Mouse (Mus musculus): ENCODE data around the gene Eif4g1. TPM values are rescaled to one million over a fixed set of nuclear protein-coding genes. Genes with fewer than 3 reads are reported as not detected.
A peak's percentile ranks its signal among the peaks of the same experiment; 100 is the strongest.
"Not testable (repeated sequence)": the region's sequence is repeated elsewhere in the genome, so short reads cannot be mapped to it uniquely, and the experiment has no call there.

The Eif4g1 gene
- total RNA-seq (2014; fragmentation: Nextera tagmentation) = 287 and 336 TPM in 2 replicates
- total RNA-seq (2017) = 332 and 405 TPM in 2 replicates

GRCm38 (mm10) chr16:20668013-20668412, at the start of gene Eif4g1:
Gene Eif4g1, plus strand, starts transcription at chr16:20668313.
- not testable (repeated sequence) for ATAC-seq (replicated peaks; ENCODE audit: low FRiP score, low TSS enrichment, poor library complexity, severe bottlenecking)

GRCm38 (mm10) chr16:20619541-20620398, 48.3 kb upstream of the Eif4g1 start:
- ATAC-seq (replicated peaks; ENCODE audit: low FRiP score, low TSS enrichment, poor library complexity, severe bottlenecking) = peak; percentile 68

GRCm38 (mm10) chr16:20620399-20620735, 47.7 kb upstream of the Eif4g1 start:
- no peak for ATAC-seq (replicated peaks; ENCODE audit: low FRiP score, low TSS enrichment, poor library complexity, severe bottlenecking)

GRCm38 (mm10) chr16:20620751-20621190, 47.3 kb upstream of the Eif4g1 start:
- no peak for ATAC-seq (replicated peaks; ENCODE audit: low FRiP score, low TSS enrichment, poor library complexity, severe bottlenecking)

GRCm38 (mm10) chr16:20621191-20621990, 46.7 kb upstream of the Eif4g1 start, which contains the start of gene Camk2n2:
Gene Camk2n2, minus strand, starts transcription at chr16:20621287.
- ATAC-seq (replicated peaks; ENCODE audit: low FRiP score, low TSS enrichment, poor library complexity, severe bottlenecking) = 0 out of 2 replicates have a peak, but pooled peaks have one; percentile 15

GRCm38 (mm10) chr16:20621991-20622685, 46.0 kb upstream of the Eif4g1 start:
- ATAC-seq (replicated peaks; ENCODE audit: low FRiP score, low TSS enrichment, poor library complexity, severe bottlenecking) = 0 out of 2 replicates have a peak, but pooled peaks have one; percentile 3

- ATAC-seq (replicated peaks; ENCODE audit: low FRiP score, low TSS enrichment, poor library complexity, severe bottlenecking) = no peak
Measured at GRCm38 (mm10) chr16:20623211-20623610, 44.9 kb upstream of the Eif4g1 start.

GRCm38 (mm10) chr16:20628871-20629391, 39.2 kb upstream of the Eif4g1 start:
- ATAC-seq (replicated peaks; ENCODE audit: low FRiP score, low TSS enrichment, poor library complexity, severe bottlenecking) = no peak

- no peak for ATAC-seq (replicated peaks; ENCODE audit: low FRiP score, low TSS enrichment, poor library complexity, severe bottlenecking)
Measured at GRCm38 (mm10) chr16:20629731-20630634, 38.1 kb upstream of the Eif4g1 start, which contains the start of gene Ece2. Gene Ece2, plus strand, starts transcription at chr16:20629828.

GRCm38 (mm10) chr16:20637410-20637809, 30.7 kb upstream of the Eif4g1 start:
- ATAC-seq (replicated peaks; ENCODE audit: low FRiP score, low TSS enrichment, poor library complexity, severe bottlenecking) = no peak

- ATAC-seq (replicated peaks; ENCODE audit: low FRiP score, low TSS enrichment, poor library complexity, severe bottlenecking) = no peak
Measured at GRCm38 (mm10) chr16:20638367-20638766, 29.7 kb upstream of the Eif4g1 start.

- peak; percentile 70; the same call in 1 of the 2 replicates for ATAC-seq (replicated peaks; ENCODE audit: low FRiP score, low TSS enrichment, poor library complexity, severe bottlenecking)
Measured at GRCm38 (mm10) chr16:20642161-20642560, 26.0 kb upstream of the Eif4g1 start.

- no peak for ATAC-seq (replicated peaks; ENCODE audit: low FRiP score, low TSS enrichment, poor library complexity, severe bottlenecking)
Measured at GRCm38 (mm10) chr16:20643911-20644310, 24.2 kb upstream of the Eif4g1 start.

- ATAC-seq (replicated peaks; ENCODE audit: low FRiP score, low TSS enrichment, poor library complexity, severe bottlenecking) = peak; percentile 98
Measured at GRCm38 (mm10) chr16:20651076-20651946, 16.8 kb upstream of the Eif4g1 start, which contains the start of gene Psmd2. Gene Psmd2, plus strand, starts transcription at chr16:20651652.

GRCm38 (mm10) chr16:20651947-20652310, 16.2 kb upstream of the Eif4g1 start:
- no peak for ATAC-seq (replicated peaks; ENCODE audit: low FRiP score, low TSS enrichment, poor library complexity, severe bottlenecking)

GRCm38 (mm10) chr16:20653315-20653714, 14.8 kb upstream of the Eif4g1 start:
- no peak for ATAC-seq (replicated peaks; ENCODE audit: low FRiP score, low TSS enrichment, poor library complexity, severe bottlenecking)

- ATAC-seq (replicated peaks; ENCODE audit: low FRiP score, low TSS enrichment, poor library complexity, severe bottlenecking) = no peak
Measured at GRCm38 (mm10) chr16:20657661-20658060, 10.5 kb upstream of the Eif4g1 start.

Measured in megakaryocyte-erythroid progenitor cell, adult 5-6 weeks (primary cell).